Mouse (Mus musculus) kidney, adult 2 months (tissue): ENCODE data around the gene Pramef25.
"Not testable (repeated sequence)": the region's sequence is repeated elsewhere in the genome, so short reads cannot be mapped to it uniquely, and the experiment has no call there.

Experiments
- CTCF ChIP-seq: fragments of 200-500 bp; conservative IDR thresholded peaks from 2 replicates; pipeline ENCODE4 v1.5.1; 2011; ENCODE audit warnings: low read depth, mild to moderate bottlenecking, control low read depth, low read length, moderate library complexity, mixed read lengths; ENCODE audit not compliant: insufficient read depth, insufficient read length
- POLR2A ChIP-seq: fragments of 200-500 bp; IDR thresholded peaks from one replicate; pipeline ENCODE4 v1.6.1; 2011; ENCODE audit warnings: low read depth, low read length, control low read depth

DNA sequence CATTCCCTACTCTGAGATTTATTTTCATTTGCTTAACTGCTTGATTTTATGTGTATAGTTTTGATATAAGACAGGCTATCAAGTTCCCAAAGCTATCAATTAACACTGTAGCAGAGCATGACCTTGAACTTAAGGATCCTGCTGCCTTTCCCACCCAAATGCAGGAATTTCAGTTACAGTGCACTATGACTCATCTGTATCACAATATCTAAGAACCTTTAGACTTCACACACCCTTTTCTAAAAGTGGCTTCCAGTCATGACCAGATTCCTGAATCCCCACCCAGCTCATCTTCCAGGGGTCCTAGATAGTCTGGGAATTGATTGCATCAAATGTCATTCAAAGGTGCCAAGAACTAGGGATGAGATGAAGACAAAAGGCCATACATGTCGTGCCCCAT, 32.6 kb upstream of the Pramef25 start:
- not testable (repeated sequence) for TF ChIP-seq CTCF, POLR2A
